Mouse (Mus musculus): Measurements from ENCODE around the gene Apoa2. TPM values are rescaled to one million over a fixed set of nuclear protein-coding genes. Genes with fewer than 3 reads are reported as not detected.

The Apoa2 gene
- not detected for total RNA-seq (2018; cell fraction: chromatin; rRNA removed)
- total RNA-seq (2018; cell fraction: cytosol; rRNA removed), result 1 to 10 TPM in 13 of 26 experiments, under 1 TPM in 10, not detected in 3; 0.47 to 1.8 (median 1.0) TPM
- not detected for total RNA-seq (2018; cell fraction: nucleus; rRNA removed)
- 1.1 TPM in 1 of 3 replicates, not detected in the others for polyA plus RNA-seq (2018)

- 93% methylated on average over 5 of the region's 5 CpGs for WGBS (ENCODE audit: missing documents)
- H3K79me2 ChIP-seq (ENCODE audit: inconsistent target), result peaks cover 35% of the 10 kb centered on the region
- H3K27ac ChIP-seq, result peak within 1 kb of the TSS; percentile 54
- H3K4me3 ChIP-seq (ENCODE audit: inconsistent target), result no peak within 1 kb of the TSS
- peaks cover 15% of the 10 kb centered on the region for H3K36me3 ChIP-seq (ENCODE audit: inconsistent target)
These were observed at the start of gene Apoa2 for GRCm38 (mm10) chr1:171224857-171225256. TSS of gene Apoa2 (plus strand) at chr1:171225054.

- 85% methylated on average over 5 of the region's 5 CpGs for WGBS (ENCODE audit: missing documents)
These were observed 45.2 kb upstream of the Apoa2 start for GRCm38 (mm10) chr1:171179487-171180171.

GRCm38 (mm10) chr1:171183025-171183424, 41.8 kb upstream of the Apoa2 start:
- 91% methylated on average over 3 of the region's 3 CpGs for WGBS (ENCODE audit: missing documents)
- Histone ChIP-seq H3K27ac (peak overlapping the region; percentile 97), H3K4me3 (ENCODE audit: inconsistent target) (no peak overlapping the region), H3K36me3 (ENCODE audit: inconsistent target) (no peaks in the 10 kb centered on the region), H3K79me2 (ENCODE audit: inconsistent target) (peaks cover 50% of the 10 kb centered on the region)

More at GRCm38 (mm10) chr1:171179487-171180171, 45.2 kb upstream of the Apoa2 start:
- H3K27ac ChIP-seq, result no peak overlapping the region
- H3K79me2 ChIP-seq (ENCODE audit: inconsistent target), result peaks cover 22% of the 10 kb centered on the region
- no peaks in the 10 kb centered on the region for H3K36me3 ChIP-seq (ENCODE audit: inconsistent target)
- H3K4me3 ChIP-seq (ENCODE audit: inconsistent target), result no peak overlapping the region

GRCm38 (mm10) chr1:171183620-171184019, 41.2 kb upstream of the Apoa2 start:
- Histone ChIP-seq H3K36me3 (ENCODE audit: inconsistent target) (no peaks in the 10 kb centered on the region), H3K27ac (peak overlapping the region; percentile 97), H3K79me2 (ENCODE audit: inconsistent target) (peaks cover 56% of the 10 kb centered on the region), H3K4me3 (ENCODE audit: inconsistent target) (no peak overlapping the region)
- 3% methylated on average over 3 of the region's 3 CpGs for WGBS (ENCODE audit: missing documents)

- WGBS (ENCODE audit: missing documents), result 1% methylated on average over 7 of the region's 7 CpGs
- Histone ChIP-seq H3K4me3 (ENCODE audit: inconsistent target) (no peak overlapping the region), H3K27ac (peak overlapping the region; percentile 97), H3K79me2 (ENCODE audit: inconsistent target) (peaks cover 63% of the 10 kb centered on the region), H3K36me3 (ENCODE audit: inconsistent target) (no peaks in the 10 kb centered on the region)
These were observed 40.5 kb upstream of the Apoa2 start for GRCm38 (mm10) chr1:171184314-171184713.

GRCm38 (mm10) chr1:171185655-171186054, 39.2 kb upstream of the Apoa2 start:
- WGBS (ENCODE audit: missing documents), result 97% methylated on average over 8 of the region's 8 CpGs
- Histone ChIP-seq H3K36me3 (ENCODE audit: inconsistent target) (no peaks in the 10 kb centered on the region), H3K79me2 (ENCODE audit: inconsistent target) (peaks cover 70% of the 10 kb centered on the region), H3K27ac (peak overlapping the region; percentile 97), H3K4me3 (ENCODE audit: inconsistent target) (no peak overlapping the region)

GRCm38 (mm10) chr1:171187851-171188700, 36.8 kb upstream of the Apoa2 start:
- H3K79me2 ChIP-seq (ENCODE audit: inconsistent target), result peaks cover 57% of the 10 kb centered on the region
- H3K27ac ChIP-seq, result no peak overlapping the region
- no peaks in the 10 kb centered on the region for H3K36me3 ChIP-seq (ENCODE audit: inconsistent target)
- H3K4me3 ChIP-seq (ENCODE audit: inconsistent target), result no peak overlapping the region
- WGBS (ENCODE audit: missing documents), result 32% methylated on average over 13 of the region's 13 CpGs

GRCm38 (mm10) chr1:171189046-171189445, 35.8 kb upstream of the Apoa2 start:
- H3K4me3 ChIP-seq (ENCODE audit: inconsistent target), result no peak overlapping the region
- no peaks in the 10 kb centered on the region for H3K36me3 ChIP-seq (ENCODE audit: inconsistent target)
- peaks cover 65% of the 10 kb centered on the region for H3K79me2 ChIP-seq (ENCODE audit: inconsistent target)
- no peak overlapping the region for H3K27ac ChIP-seq
- WGBS (ENCODE audit: missing documents), result 80% methylated on average over 7 of the region's 8 CpGs

- Histone ChIP-seq H3K79me2 (ENCODE audit: inconsistent target) (peaks cover 70% of the 10 kb centered on the region), H3K36me3 (ENCODE audit: inconsistent target) (no peaks in the 10 kb centered on the region), H3K4me3 (ENCODE audit: inconsistent target) (no peak overlapping the region), H3K27ac (no peak overlapping the region)
- 80% methylated on average over 12 of the region's 14 CpGs for WGBS (ENCODE audit: missing documents)
These were observed 35.3 kb upstream of the Apoa2 start for GRCm38 (mm10) chr1:171189476-171190114.

- 97% methylated on average over 9 of the region's 9 CpGs for WGBS (ENCODE audit: missing documents)
- H3K79me2 ChIP-seq (ENCODE audit: inconsistent target), result peaks cover 74% of the 10 kb centered on the region
- no peaks in the 10 kb centered on the region for H3K36me3 ChIP-seq (ENCODE audit: inconsistent target)
- H3K27ac ChIP-seq, result no peak overlapping the region
- no peak overlapping the region for H3K4me3 ChIP-seq (ENCODE audit: inconsistent target)
These were observed 34.0 kb upstream of the Apoa2 start for GRCm38 (mm10) chr1:171190832-171191231.

- H3K79me2 ChIP-seq (ENCODE audit: inconsistent target), result peaks cover 59% of the 10 kb centered on the region
- no peaks in the 10 kb centered on the region for H3K36me3 ChIP-seq (ENCODE audit: inconsistent target)
- 93% methylated on average over 10 of the region's 10 CpGs for WGBS (ENCODE audit: missing documents)
- H3K27ac ChIP-seq, result no peak overlapping the region
- H3K4me3 ChIP-seq (ENCODE audit: inconsistent target), result no peak overlapping the region
These were observed 32.6 kb upstream of the Apoa2 start for GRCm38 (mm10) chr1:171192283-171192682.

GRCm38 (mm10) chr1:171193093-171193840, 31.6 kb upstream of the Apoa2 start:
- H3K4me3 ChIP-seq (ENCODE audit: inconsistent target), result no peak overlapping the region
- peaks cover 49% of the 10 kb centered on the region for H3K79me2 ChIP-seq (ENCODE audit: inconsistent target)
- no peaks in the 10 kb centered on the region for H3K36me3 ChIP-seq (ENCODE audit: inconsistent target)
- H3K27ac ChIP-seq, result no peak overlapping the region
- 90% methylated on average over 18 of the region's 18 CpGs for WGBS (ENCODE audit: missing documents)

- no peak overlapping the region for H3K4me3 ChIP-seq (ENCODE audit: inconsistent target)
- H3K79me2 ChIP-seq (ENCODE audit: inconsistent target), result peaks cover 40% of the 10 kb centered on the region
- WGBS (ENCODE audit: missing documents), result 87% methylated on average over 11 of the region's 11 CpGs
- H3K36me3 ChIP-seq (ENCODE audit: inconsistent target), result no peaks in the 10 kb centered on the region
- no peak overlapping the region for H3K27ac ChIP-seq
These were observed 30.7 kb upstream of the Apoa2 start for GRCm38 (mm10) chr1:171193911-171194830.

All from macrophage (primary cell).